Mouse (Mus musculus): ENCODE data around the gene Cdk20. TPM values are rescaled to one million over a fixed set of nuclear protein-coding genes. Genes with fewer than 3 reads are reported as not detected.
A peak's percentile ranks its signal among the peaks of the same experiment; 100 is the strongest.

Cdk20 gene
- polyA plus RNA-seq (2011; ENCODE audit: insufficient read length, low read depth, missing spikeins), result 4.5 and 7.0 TPM in 2 replicates

DNA sequence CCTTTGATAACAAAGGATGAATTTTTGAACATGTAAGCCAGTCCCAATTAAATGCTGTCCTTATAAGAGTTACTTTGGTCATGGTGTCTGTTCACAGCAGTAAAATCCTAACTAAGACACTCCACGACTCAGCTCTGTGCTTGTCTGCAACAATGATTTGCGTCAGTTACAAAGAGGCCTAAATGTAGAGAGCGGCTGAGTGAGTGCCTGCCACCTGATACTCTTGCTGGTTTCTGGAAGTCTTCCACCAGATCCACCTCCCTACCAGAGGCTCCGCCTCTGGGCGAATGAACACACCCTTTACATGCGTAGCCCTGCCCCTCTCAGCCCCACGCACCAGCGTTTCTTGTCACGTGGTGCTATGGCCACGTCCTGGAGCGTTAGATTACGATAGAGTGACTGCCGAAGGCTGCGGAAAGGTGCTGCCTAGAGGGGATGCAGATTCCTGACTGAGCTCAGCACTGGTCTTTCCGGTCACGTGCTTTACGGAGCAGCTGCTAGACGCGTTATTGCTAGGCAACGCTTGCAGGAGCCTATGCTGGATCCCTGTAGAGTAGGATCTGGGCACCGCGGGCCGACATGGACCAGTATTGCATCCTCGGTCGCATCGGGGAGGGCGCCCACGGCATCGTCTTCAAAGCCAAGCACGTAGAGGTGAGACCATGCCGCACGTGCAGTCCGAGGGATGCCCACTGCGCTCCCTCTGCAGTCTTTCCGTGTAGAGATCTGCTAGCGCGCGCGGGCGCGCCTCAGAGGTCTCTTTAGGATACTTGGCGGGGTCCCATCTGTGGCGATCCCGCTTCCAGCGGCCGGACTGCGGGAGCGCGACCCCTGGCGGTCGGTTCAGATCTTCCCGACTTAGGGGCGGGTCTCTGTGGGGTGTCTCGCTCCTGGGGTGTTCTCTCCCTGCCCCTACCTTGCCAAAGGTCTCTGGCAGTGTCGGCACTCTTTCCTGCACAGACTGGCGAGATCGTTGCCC, at the start of gene Cdk20:
Cdk20 (plus strand) TSS at position 298 of the 979 bp plus-strand sequence.
- Histone ChIP-seq H3K4me1 (ENCODE audit: control insufficient read depth, insufficient read depth, low read length) (no peaks in the 10 kb centered on the region; the same call in 1 of the 2 replicates), H3K4me3 (ENCODE audit: insufficient read depth, low read length) (peak within 1 kb of the TSS; percentile 61), H3K27ac (ENCODE audit: insufficient read depth, low read length) (peak within 1 kb of the TSS; percentile 44)
- TF ChIP-seq POLR2A (IDR thresholded peaks at IDR 0.05; ENCODE audit: low read depth, low read length) (peak; percentile 71), CTCF (IDR thresholded peaks at IDR 0.05; ENCODE audit: borderline replicate concordance, insufficient read depth, low read length) (peak; percentile 35)

DNA sequence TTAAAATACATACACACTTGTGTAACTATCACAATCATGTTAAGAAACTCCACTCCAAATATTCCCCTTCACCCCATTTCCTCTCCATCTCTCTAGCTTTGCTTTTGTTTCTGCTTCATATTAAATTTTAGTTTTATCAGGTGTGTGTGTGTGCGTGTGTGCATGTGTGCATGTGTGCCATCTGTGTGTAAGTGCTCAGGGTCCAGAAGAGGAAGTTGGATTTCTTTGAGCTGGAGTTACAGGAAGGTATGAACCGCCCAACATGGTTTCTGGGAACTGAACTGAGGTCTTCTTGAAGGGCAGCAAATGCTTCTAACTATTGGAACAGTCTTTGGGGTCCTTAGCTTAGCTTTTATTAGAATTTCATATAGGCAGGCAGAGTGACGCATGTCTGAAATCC, 47.2 kb upstream of the Cdk20 start:
- Histone ChIP-seq H3K27ac (ENCODE audit: insufficient read depth, low read length) (no peak overlapping the region), H3K4me3 (ENCODE audit: insufficient read depth, low read length) (no peak overlapping the region), H3K4me1 (ENCODE audit: control insufficient read depth, insufficient read depth, low read length) (peaks cover 8% of the 10 kb centered on the region)
- TF ChIP-seq POLR2A (IDR thresholded peaks at IDR 0.05; ENCODE audit: low read depth, low read length), result no peak
- no peak for TF ChIP-seq CTCF (IDR thresholded peaks at IDR 0.05; ENCODE audit: borderline replicate concordance, insufficient read depth, low read length)

DNA sequence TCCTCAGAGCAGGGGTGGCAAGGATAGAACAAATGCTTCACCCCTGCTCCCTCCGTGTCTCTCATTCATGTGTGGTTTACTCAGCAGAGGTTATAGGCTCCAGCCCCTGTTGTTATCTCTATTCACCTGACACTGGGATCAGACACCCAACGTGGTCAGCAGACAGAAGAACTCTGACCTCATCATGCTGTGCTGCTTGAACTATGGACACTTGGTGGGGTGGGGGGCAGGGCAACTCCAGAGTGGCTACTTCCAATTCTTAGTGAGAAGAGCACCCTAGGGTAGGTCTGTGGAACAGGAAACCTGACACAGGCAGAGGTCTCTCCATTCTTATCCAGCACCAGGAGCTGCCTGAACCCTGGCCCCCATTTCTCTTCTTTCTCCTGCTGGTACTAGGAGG, 46.1 kb upstream of the Cdk20 start:
- TF ChIP-seq CTCF (IDR thresholded peaks at IDR 0.05; ENCODE audit: borderline replicate concordance, insufficient read depth, low read length) (no peak), POLR2A (IDR thresholded peaks at IDR 0.05; ENCODE audit: low read depth, low read length) (no peak)
- no peak overlapping the region for H3K27ac ChIP-seq (ENCODE audit: insufficient read depth, low read length)
- peaks cover 8% of the 10 kb centered on the region for H3K4me1 ChIP-seq (ENCODE audit: control insufficient read depth, insufficient read depth, low read length)
- H3K4me3 ChIP-seq (ENCODE audit: insufficient read depth, low read length), result no peak overlapping the region

DNA sequence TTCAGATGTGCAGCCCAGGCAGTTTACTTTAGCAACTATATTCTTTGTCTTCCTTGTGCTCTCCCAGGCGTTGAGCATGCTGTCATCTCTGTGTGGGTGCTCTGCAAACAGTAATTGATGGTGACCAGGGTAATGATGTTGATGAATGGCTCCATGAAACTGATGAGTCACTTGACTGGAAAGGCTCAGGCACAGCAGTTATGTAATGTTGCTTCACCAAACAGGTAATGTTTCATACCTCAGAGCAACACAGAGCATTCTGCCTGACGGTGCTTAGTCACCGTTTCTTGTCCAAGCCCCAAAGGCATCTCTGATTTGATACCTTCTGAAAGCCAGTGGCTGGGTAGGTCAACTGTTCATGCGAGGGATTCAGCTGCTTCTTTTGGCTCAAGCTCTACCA, 43.7 kb upstream of the Cdk20 start:
- H3K27ac ChIP-seq (ENCODE audit: insufficient read depth, low read length), result no peak overlapping the region
- H3K4me1 ChIP-seq (ENCODE audit: control insufficient read depth, insufficient read depth, low read length), result peaks cover 8% of the 10 kb centered on the region
- TF ChIP-seq POLR2A (IDR thresholded peaks at IDR 0.05; ENCODE audit: low read depth, low read length) (no peak), CTCF (IDR thresholded peaks at IDR 0.05; ENCODE audit: borderline replicate concordance, insufficient read depth, low read length) (no peak)
- H3K4me3 ChIP-seq (ENCODE audit: insufficient read depth, low read length), result no peak overlapping the region

DNA sequence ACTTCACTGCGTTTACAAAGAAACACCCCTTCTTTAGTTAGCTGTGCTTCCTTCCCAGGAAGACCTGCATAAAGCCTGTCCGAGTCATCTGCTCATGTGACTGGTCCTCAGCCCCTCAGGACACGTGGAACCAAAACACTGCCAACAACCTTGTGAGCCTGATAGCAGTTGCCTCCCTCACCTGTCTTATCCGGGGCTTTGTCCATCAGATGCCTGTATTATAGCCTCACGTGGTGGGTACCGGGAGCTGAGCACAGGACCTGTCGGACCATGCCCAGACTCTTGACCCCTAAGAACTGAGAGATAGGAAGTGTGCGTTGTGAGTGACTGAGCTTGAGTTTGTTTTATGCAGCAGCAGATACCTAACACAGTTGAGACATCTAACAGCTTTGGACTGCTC, 35.1 kb upstream of the Cdk20 start:
- H3K27ac ChIP-seq (ENCODE audit: insufficient read depth, low read length), result no peak overlapping the region

DNA sequence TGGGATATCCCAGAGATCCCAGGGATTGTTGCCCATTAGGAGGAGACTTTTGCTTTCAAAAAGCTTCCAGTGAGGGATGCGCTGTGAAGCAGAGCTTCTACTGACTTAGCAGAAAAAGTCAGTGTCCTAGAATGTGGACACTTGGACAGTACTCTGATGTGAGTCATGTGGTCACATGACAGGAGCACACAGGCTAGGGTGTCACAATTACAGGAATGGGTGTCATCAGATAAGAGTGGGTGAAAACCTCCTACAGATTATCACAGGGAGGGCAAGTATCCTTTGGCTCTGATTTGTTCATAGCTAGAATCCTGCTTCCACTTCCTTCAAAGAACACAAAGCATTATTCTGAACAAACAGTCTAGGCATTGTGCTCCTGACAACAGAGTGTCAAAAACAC, 34.0 kb upstream of the Cdk20 start:
- H3K4me1 ChIP-seq (ENCODE audit: control insufficient read depth, insufficient read depth, low read length), result peaks cover 9% of the 10 kb centered on the region; the same call in 1 of the 2 replicates
- no peak overlapping the region for H3K27ac ChIP-seq (ENCODE audit: insufficient read depth, low read length)
- TF ChIP-seq POLR2A (IDR thresholded peaks at IDR 0.05; ENCODE audit: low read depth, low read length) (no peak), CTCF (IDR thresholded peaks at IDR 0.05; ENCODE audit: borderline replicate concordance, insufficient read depth, low read length) (no peak)
- no peak overlapping the region for H3K4me3 ChIP-seq (ENCODE audit: insufficient read depth, low read length)

More for the DNA sequence above, 35.1 kb upstream of the Cdk20 start:
- TF ChIP-seq CTCF (IDR thresholded peaks at IDR 0.05; ENCODE audit: borderline replicate concordance, insufficient read depth, low read length) (no peak), POLR2A (IDR thresholded peaks at IDR 0.05; ENCODE audit: low read depth, low read length) (no peak)
- Histone ChIP-seq H3K4me3 (ENCODE audit: insufficient read depth, low read length) (no peak overlapping the region), H3K4me1 (ENCODE audit: control insufficient read depth, insufficient read depth, low read length) (peaks cover 8% of the 10 kb centered on the region; the same call in 1 of the 2 replicates)

DNA sequence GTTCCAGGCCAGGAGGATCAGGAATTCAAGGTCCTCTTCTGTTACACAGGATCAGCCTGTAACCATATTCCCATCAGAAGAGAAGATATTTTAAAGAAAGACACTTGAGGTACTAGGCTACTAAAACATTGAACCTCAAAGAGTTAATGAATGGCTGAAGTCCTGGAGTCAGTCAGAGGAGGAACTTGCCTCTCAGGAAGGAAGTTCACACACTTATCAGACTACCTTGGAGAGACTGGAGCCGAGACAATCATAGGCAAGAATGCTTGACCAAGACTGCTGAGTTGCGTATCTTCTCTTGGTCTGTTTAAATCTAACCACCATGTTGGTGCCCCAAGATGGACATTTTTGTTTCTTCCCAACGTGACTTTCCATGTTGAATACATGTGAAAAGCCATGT, 32.2 kb upstream of the Cdk20 start:
- Histone ChIP-seq H3K4me1 (ENCODE audit: control insufficient read depth, insufficient read depth, low read length) (peaks cover 9% of the 10 kb centered on the region; the same call in 1 of the 2 replicates), H3K27ac (ENCODE audit: insufficient read depth, low read length) (no peak overlapping the region), H3K4me3 (ENCODE audit: insufficient read depth, low read length) (no peak overlapping the region)
- TF ChIP-seq POLR2A (IDR thresholded peaks at IDR 0.05; ENCODE audit: low read depth, low read length), result no peak
- TF ChIP-seq CTCF (IDR thresholded peaks at IDR 0.05; ENCODE audit: borderline replicate concordance, insufficient read depth, low read length), result no peak

DNA sequence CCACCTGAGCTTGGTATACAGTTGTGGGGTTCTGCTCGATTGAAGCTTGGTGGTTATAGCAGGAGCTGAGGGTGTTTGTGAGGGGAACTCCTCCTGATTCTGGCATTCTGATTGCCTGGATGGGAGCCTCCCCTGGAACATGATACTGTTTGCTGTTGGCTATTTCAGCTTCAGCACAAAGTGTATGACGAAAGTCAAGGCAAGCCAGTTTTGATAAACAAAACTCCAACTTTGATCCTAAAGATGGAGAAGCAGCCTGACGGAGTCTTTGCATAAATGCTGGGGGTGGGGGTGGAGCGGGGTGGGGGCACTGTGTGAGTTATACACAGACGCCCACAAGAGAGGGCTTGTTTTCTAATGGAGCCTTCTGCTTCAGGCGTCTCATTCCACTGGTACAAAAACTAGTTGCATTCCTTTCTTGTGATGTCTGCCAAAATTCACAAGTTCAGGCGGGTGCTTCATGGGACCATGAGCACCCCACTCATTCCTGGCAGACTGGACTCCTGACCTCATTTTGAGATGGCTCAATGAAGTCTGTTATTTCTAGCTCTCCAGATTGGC, 31.2 kb upstream of the Cdk20 start:
- H3K27ac ChIP-seq (ENCODE audit: insufficient read depth, low read length), result peak overlapping the region; percentile 27; the same call in 1 of the 2 replicates
- H3K4me1 ChIP-seq (ENCODE audit: control insufficient read depth, insufficient read depth, low read length), result peaks cover 9% of the 10 kb centered on the region
- TF ChIP-seq CTCF (IDR thresholded peaks at IDR 0.05; ENCODE audit: borderline replicate concordance, insufficient read depth, low read length), result no peak
- TF ChIP-seq POLR2A (IDR thresholded peaks at IDR 0.05; ENCODE audit: low read depth, low read length), result no peak
- H3K4me3 ChIP-seq (ENCODE audit: insufficient read depth, low read length), result no peak overlapping the region

DNA sequence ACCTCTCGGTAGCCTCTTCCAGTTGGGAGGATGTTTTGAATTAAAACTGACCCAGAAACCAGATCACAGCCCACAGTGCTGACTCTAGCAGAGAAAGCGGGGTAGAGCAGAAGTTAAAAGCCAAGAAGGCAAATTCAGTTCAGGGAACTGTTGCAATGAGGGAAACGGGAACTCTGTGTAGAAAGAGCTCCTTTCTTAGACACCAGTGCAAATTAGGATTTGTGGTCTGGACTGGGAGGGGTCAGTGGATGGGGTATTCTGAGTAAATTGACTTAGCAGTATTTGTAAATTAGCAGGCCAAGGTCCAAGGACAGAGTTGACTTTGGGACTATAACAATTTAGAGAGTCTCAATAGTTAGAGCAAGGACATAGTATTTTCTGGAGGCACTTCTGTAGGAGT, 30.1 kb upstream of the Cdk20 start:
- TF ChIP-seq CTCF (IDR thresholded peaks at IDR 0.05; ENCODE audit: borderline replicate concordance, insufficient read depth, low read length) (no peak), POLR2A (IDR thresholded peaks at IDR 0.05; ENCODE audit: low read depth, low read length) (no peak)
- Histone ChIP-seq H3K4me1 (ENCODE audit: control insufficient read depth, insufficient read depth, low read length) (peaks cover 9% of the 10 kb centered on the region), H3K4me3 (ENCODE audit: insufficient read depth, low read length) (no peak overlapping the region), H3K27ac (ENCODE audit: insufficient read depth, low read length) (no peak overlapping the region; the same call in 1 of the 2 replicates)
